Mouse (Mus musculus) C2C12 (cell line): ENCODE data around the gene Mreg.
"Not testable (repeated sequence)": the region's sequence is repeated elsewhere in the genome, so short reads cannot be mapped to it uniquely, and the experiment has no call there.

Source experiments
- CEBPB ChIP-seq: IDR thresholded peaks from one replicate; pipeline ENCODE4 v1.6.1; 2011; ENCODE audit warnings: low read depth, mild to moderate bottlenecking, control low read depth, moderate library complexity
- CTCF ChIP-seq: IDR thresholded peaks from one replicate; pipeline ENCODE4 v1.5.1; 2011; ENCODE audit not compliant: control insufficient read depth, insufficient read depth, insufficient read length
- FOSL1 ChIP-seq: IDR thresholded peaks from one replicate; pipeline ENCODE4 v1.8.0; 2011; ENCODE audit warnings: mild to moderate bottlenecking, low read length; ENCODE audit not compliant: poor library complexity, insufficient read depth, severe bottlenecking
- MAX ChIP-seq: IDR thresholded peaks from one replicate; pipeline ENCODE4 v1.6.1; 2011; ENCODE audit warnings: mild to moderate bottlenecking, control low read depth
- MYOD1 ChIP-seq: IDR thresholded peaks from one replicate; pipeline ENCODE4 v1.6.1; 2011; ENCODE audit warnings: low read depth; ENCODE audit not compliant: control insufficient read depth, insufficient read length
- MYOG ChIP-seq: IDR thresholded peaks from one replicate; pipeline ENCODE4 v1.6.1; 2011; ENCODE audit not compliant: control insufficient read depth, insufficient read length; ENCODE audit errors: extremely low read depth
- USF1 ChIP-seq: IDR thresholded peaks from one replicate; pipeline ENCODE4 v1.6.1; 2011; ENCODE audit warnings: low read depth, mild to moderate bottlenecking, control low read depth, moderate library complexity

DNA sequence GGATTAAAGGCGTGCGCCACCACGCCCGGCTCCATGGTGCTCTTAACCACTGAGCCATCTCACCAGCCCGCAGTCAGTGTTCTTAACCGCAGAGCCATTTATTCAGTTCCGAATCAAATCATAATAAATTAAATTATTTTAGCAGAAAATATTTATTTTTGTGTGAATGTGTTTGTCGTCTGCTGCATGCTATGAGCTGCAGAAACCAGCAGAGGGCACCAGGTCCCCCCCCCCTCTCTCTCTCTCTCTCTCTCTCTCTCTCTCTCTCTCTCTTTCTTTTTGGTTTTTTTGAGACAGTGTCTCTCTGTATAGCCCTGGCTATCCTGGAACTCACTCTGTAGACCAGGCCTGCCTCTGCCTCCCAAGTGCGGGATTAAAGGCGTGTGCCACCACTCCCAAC is 20.5 kb upstream of the Mreg start:
- not testable (repeated sequence) for TF ChIP-seq MAX, CTCF, FOSL1, CEBPB, USF1, MYOD1, MYOG
